Mouse (Mus musculus) adrenal gland, adult 18-20 months (tissue): ENCODE measurements around the gene Tenm2. TPM values are rescaled to one million over a fixed set of nuclear protein-coding genes. Genes with fewer than 3 reads are reported as not detected.

Experiments used
- DNase-seq, 2 experiments: peaks; one replicate each; pipeline ENCODE4 v3.0.0; 2021 to 2022; ENCODE audit warnings: low spot score in 2 of 2
- total RNA-seq, 2 experiments: library from RNA; stranded (reverse); gene quantifications; 1 replicate in 1 of 2; 2 replicates in 1 of 2; pipeline ENCODE4 v1.2.3; 2021

Tenm2 gene
- total RNA-seq, 2 experiments from 2014 or later: 0.36 to 1.1 TPM

DNA sequence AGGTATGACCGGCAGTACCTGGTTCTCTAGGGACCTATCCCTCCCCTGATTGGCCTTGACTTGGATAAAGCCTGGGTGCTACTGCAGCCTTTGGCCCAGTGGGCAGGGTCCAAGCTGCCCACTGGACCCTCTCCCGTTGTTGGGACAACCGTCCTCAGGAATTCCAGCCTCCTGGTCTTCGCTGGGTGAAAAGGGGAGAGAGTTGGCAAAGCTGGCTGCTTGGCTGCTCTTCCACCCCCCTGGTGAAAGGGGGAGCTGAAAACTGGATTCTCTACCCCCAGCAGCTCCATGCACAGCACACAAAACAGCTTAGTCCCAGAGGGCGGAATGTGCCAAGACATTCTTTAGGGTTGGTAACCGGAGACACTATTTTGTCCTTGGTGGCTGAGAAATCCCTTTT lies 1259.3 kb downstream of the Tenm2 start:
- no peak for DNase-seq

DNA sequence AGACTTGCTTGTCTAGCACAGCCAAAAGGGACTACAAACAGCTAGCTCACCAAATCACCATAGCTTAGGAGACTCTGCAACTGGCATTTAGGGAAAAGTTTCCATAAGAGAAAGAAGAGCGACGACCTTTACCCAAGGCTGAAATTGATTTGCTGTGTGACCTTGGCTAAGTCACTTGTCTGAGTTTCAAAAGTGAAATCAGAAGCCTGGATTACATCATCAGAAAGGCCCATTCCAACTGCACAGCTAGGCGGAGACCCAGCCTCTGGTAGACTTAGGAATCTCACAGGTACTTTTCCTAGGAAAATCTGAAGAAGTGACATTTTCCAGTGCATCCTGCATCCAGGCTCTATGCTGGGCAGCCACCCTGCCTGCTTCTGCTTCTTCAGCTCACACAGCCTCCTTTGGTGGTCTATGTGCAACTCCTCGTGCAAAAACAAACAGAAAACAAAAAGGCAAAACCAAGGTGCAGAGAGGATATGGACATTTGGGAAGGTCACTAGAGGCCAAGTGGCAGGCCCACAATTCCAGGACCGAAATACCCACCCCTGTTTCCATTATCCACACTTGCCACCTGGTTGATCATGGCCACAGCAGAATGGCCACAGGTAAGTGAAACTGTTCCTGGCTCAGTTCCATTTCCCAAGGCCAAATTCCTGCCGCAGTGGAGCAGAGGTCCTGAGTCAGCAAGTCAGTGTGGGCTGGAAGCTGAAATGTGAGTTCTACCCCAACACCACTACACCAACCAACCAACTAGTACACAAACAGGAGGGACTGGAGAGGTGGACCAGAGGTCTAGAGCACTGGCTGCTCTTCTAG lies 1260.9 kb downstream of the Tenm2 start:
- DNase-seq: peak in 1 of 2 experiments; percentile 45

DNA sequence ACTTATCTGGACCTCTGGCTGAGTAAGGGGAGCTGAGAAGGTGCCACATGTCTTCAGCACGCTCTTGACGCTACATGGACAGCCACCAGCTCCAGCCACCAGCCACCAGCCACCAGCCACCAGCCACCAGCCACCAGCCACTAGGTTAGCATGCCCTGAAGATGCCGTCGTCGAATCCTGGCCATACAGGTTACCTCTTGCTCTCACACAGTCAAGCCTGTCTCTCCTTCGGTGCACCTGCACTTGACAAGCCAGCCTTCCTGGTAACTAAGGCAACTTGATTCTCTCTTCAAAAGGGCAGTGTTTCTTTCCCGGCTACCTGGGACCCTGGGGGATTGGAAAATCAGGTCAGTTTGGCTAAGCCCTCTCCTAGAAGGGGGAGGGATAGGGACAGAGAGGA lies 1262.6 kb downstream of the Tenm2 start:
- no peak for DNase-seq

- DNase-seq: no peak
Measured at GRCm38 (mm10) chr11:35972270-35972931, 1263.4 kb downstream of the Tenm2 start.

GRCm38 (mm10) chr11:35970806-35971705 lies 1264.7 kb downstream of the Tenm2 start:
- no peak for DNase-seq

DNA sequence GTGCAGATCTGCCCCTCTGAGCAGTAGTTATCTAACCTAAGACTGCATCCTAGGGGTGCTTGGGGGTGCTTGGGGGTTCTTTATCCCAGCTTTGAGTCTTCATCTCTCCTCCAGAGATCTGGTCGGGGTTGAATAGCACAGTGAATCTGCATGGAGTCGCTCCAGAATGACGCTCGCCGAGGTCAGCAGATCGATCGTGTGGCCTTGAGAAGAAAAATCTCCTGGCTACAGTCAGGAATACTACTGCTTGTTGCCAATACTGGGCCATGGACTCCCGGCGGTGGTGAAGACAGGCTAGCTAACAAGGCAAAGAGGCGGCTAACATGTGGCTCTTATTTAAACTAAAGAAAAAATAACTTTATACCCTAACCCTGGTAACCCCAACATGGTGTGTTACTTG lies 1267.5 kb downstream of the Tenm2 start:
- DNase-seq: no peak

DNA sequence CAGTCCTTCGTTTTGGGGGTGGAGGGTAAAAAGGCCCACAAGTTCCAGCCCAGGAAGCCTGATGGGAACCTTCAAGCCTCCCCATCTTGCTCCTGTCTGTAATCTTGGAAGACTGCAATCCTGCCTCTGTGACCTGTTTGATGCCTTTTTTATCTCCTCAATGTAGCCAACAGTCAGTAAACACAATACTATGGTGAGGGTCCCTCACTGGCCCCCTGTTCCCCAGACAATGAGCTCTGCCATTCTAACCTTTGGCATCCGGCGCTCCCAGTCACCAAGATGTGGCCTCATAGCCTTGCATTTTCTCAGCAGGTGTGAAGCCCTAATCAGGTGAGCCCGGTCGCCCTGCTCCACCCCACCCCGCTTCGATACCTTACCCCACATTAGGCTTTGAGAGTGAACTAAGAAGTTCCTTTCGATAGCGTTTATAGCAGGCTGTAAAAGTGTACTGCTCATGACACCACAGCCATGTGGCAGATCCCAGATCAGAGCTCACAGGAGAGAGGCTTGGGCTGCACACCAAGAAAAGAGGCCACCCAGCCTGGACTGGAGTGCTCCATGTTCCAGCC lies 1271.7 kb downstream of the Tenm2 start:
- DNase-seq: no peak

GRCm38 (mm10) chr11:35963554-35963953 lies 1272.2 kb downstream of the Tenm2 start:
- DNase-seq: no peak

DNA sequence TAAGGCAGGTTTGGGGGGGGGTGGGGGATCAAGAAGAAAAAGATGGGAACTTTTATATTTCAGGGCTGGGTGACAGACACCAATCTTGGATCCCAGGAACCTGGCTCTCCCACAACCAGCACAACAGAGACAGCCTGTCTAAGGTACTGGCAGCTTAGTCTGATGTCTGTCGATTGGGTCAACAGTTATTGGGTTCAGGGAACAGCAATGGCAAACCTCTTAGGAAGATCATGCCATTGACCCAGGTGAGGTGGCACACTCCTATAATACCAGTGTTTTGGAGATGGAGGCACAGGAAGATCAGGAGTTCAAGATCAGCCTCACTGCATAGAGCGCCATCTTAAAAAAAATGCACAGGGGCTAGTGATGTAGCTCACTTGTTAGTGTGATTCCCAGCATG lies 1273.3 kb downstream of the Tenm2 start:
- DNase-seq: no peak

- no peak for DNase-seq
Measured at GRCm38 (mm10) chr11:35959270-35959669, 1276.5 kb downstream of the Tenm2 start.
